Mouse (Mus musculus): ENCODE results near the gene Atrn.

- TF ChIP-seq POLR2A (IDR thresholded peaks at IDR 0.05; ENCODE audit: insufficient read length, low read depth) (no peak), MYOG (IDR thresholded peaks at IDR 0.05; ENCODE audit: control insufficient read depth in 1 of 3, insufficient read depth in 1 of 3, insufficient read length in 2 of 3, low read depth in 2 of 3) (no peak), E2F4 (IDR thresholded peaks at IDR 0.05; ENCODE audit: insufficient read depth) (no peak), SRF (IDR thresholded peaks at IDR 0.05; ENCODE audit: control insufficient read depth, insufficient read length, low read depth) (no peak)
Measured at GRCm38 (mm10) chr2:131030561-131030960, 124.3 kb downstream of the Atrn start.
